Mouse (Mus musculus): ENCODE results near the gene Ehd4.

Ehd4 gene

GRCm38 (mm10) chr2:120108077-120108476, 46.3 kb downstream of the Ehd4 start:
- DNase-seq (ENCODE audit: low read depth, low spot score), result no peak

- DNase-seq (ENCODE audit: low read depth, low spot score), result no peak
Observed at GRCm38 (mm10) chr2:120107446-120107845, 47.0 kb downstream of the Ehd4 start.

- no peak for DNase-seq (ENCODE audit: low read depth, low spot score)
Observed at GRCm38 (mm10) chr2:120106397-120106973, 47.9 kb downstream of the Ehd4 start.

- no peak for DNase-seq (ENCODE audit: low read depth, low spot score)
Observed at GRCm38 (mm10) chr2:120105861-120106260, 48.5 kb downstream of the Ehd4 start.

GRCm38 (mm10) chr2:120102881-120103280, 51.5 kb downstream of the Ehd4 start:
- no peak for DNase-seq (ENCODE audit: low read depth, low spot score)

- DNase-seq (ENCODE audit: low read depth, low spot score), result no peak
Observed at GRCm38 (mm10) chr2:120102450-120102849, 52.0 kb downstream of the Ehd4 start.

GRCm38 (mm10) chr2:120101961-120102360, 52.4 kb downstream of the Ehd4 start:
- DNase-seq (ENCODE audit: low read depth, low spot score), result no peak

- peak; percentile 49 for DNase-seq (ENCODE audit: low read depth, low spot score)
Observed at GRCm38 (mm10) chr2:120099886-120100285, 54.5 kb downstream of the Ehd4 start.

GRCm38 (mm10) chr2:120099263-120099662, 55.1 kb downstream of the Ehd4 start:
- DNase-seq (ENCODE audit: low read depth, low spot score), result no peak

GRCm38 (mm10) chr2:120098781-120099202, 55.6 kb downstream of the Ehd4 start:
- DNase-seq (ENCODE audit: low read depth, low spot score), result peak; percentile 29

GRCm38 (mm10) chr2:120097868-120098267, 56.5 kb downstream of the Ehd4 start:
- peak; percentile 35 for DNase-seq (ENCODE audit: low read depth, low spot score)

GRCm38 (mm10) chr2:120096711-120097110, 57.7 kb downstream of the Ehd4 start:
- DNase-seq (ENCODE audit: low read depth, low spot score), result no peak

- DNase-seq (ENCODE audit: low read depth, low spot score), result no peak
Observed at GRCm38 (mm10) chr2:120096191-120096590, 58.2 kb downstream of the Ehd4 start.

- DNase-seq (ENCODE audit: low read depth, low spot score), result no peak
Observed at GRCm38 (mm10) chr2:120095171-120095570, 59.2 kb downstream of the Ehd4 start.

GRCm38 (mm10) chr2:120093671-120094430, 60.6 kb downstream of the Ehd4 start:
- peak; percentile 76 for DNase-seq (ENCODE audit: low read depth, low spot score)

- DNase-seq (ENCODE audit: low read depth, low spot score), result no peak
Observed at GRCm38 (mm10) chr2:120090979-120091378, 63.4 kb downstream of the Ehd4 start.

GRCm38 (mm10) chr2:120087897-120088296, 66.5 kb downstream of the Ehd4 start:
- DNase-seq (ENCODE audit: low read depth, low spot score), result no peak

- DNase-seq (ENCODE audit: low read depth, low spot score), result no peak
Observed at GRCm38 (mm10) chr2:120087391-120087790, 67.0 kb downstream of the Ehd4 start.

GRCm38 (mm10) chr2:120086038-120086437, 68.4 kb downstream of the Ehd4 start:
- no peak for DNase-seq (ENCODE audit: low read depth, low spot score)

GRCm38 (mm10) chr2:120084593-120085361, 69.6 kb downstream of the Ehd4 start:
- DNase-seq (ENCODE audit: low read depth, low spot score), result peak; percentile 49

- no peak for DNase-seq (ENCODE audit: low read depth, low spot score)
Observed at GRCm38 (mm10) chr2:120082416-120082815, 72.0 kb downstream of the Ehd4 start.

- peak; percentile 79 for DNase-seq (ENCODE audit: low read depth, low spot score)
Observed at GRCm38 (mm10) chr2:120076076-120076705, 78.2 kb downstream of the Ehd4 start.

All from brain, adult 2 months (tissue).